Mouse (Mus musculus) myocyte (in vitro differentiated cells): ENCODE measurements at regions not wholly inside any gene's neighbourhood (a gene's known extent, or its start where the extent isn't known, plus 50 kb on each side); places are given as distances from the start of the nearest gene placed in this dataset.

Experiments used
- H3K27me3 ChIP-seq: one replicate; pipeline ENCODE4 v1.6.1; 2011; ENCODE audit not compliant: control insufficient read depth, insufficient read depth, insufficient read length
- H3K36me3 ChIP-seq: one replicate; pipeline ENCODE4 v1.6.1; 2011; ENCODE audit not compliant: control insufficient read depth, insufficient read depth
- H3K4me2 ChIP-seq: one replicate; pipeline ENCODE4 v1.6.1; 2011; ENCODE audit warnings: low read depth, control low read depth
- H3K4me3 ChIP-seq: one replicate; pipeline ENCODE4 v1.5.1; 2011; ENCODE audit warnings: mild to moderate bottlenecking, control low read depth, moderate library complexity
- H3K79me2 ChIP-seq: one replicate; pipeline ENCODE4 v1.6.1; 2011; ENCODE audit not compliant: control insufficient read depth, insufficient read depth
- H3ac ChIP-seq: one replicate; pipeline ENCODE4 v1.6.1; 2011; ENCODE audit not compliant: control insufficient read depth, insufficient read length
- CEBPB ChIP-seq: IDR thresholded peaks from 2 replicates; pipeline ENCODE4 v1.6.1; 2011; ENCODE audit warnings: mild to moderate bottlenecking, moderate library complexity; ENCODE audit not compliant: poor library complexity, insufficient read depth, severe bottlenecking
- E2F4 ChIP-seq: IDR thresholded peaks from one replicate; pipeline ENCODE4 v1.6.1; 2011; ENCODE audit warnings: mild to moderate bottlenecking, control low read depth, moderate library complexity; ENCODE audit not compliant: insufficient read depth
- MAX ChIP-seq: IDR thresholded peaks from one replicate; pipeline ENCODE4 v1.6.1; 2011; ENCODE audit warnings: low read depth, mild to moderate bottlenecking, control low read depth
- MYOD1 ChIP-seq, 3 experiments: IDR thresholded peaks; one replicate each; pipeline ENCODE4 v1.6.1; 2011; ENCODE audit warnings: control low read depth in 2 of 3, low read depth in 2 of 3, mild to moderate bottlenecking in 2 of 3, moderate library complexity in 1 of 3; ENCODE audit not compliant: insufficient read length in 2 of 3, control insufficient read depth in 1 of 3
- MYOG ChIP-seq, 3 experiments: IDR thresholded peaks; one replicate each; pipeline ENCODE4 v1.6.1; 2011; ENCODE audit warnings: control low read depth in 2 of 3, low read depth in 2 of 3, mild to moderate bottlenecking in 2 of 3; ENCODE audit not compliant: insufficient read length in 2 of 3, control insufficient read depth in 1 of 3, insufficient read depth in 1 of 3
- POLR2A ChIP-seq: IDR thresholded peaks from one replicate; pipeline ENCODE4 v1.6.1; 2011; ENCODE audit warnings: low read depth, mild to moderate bottlenecking, control low read depth, moderate library complexity; ENCODE audit not compliant: insufficient read length
- POLR2AphosphoS2 ChIP-seq: IDR thresholded peaks from one replicate; pipeline ENCODE4 v1.6.1; 2011; ENCODE audit warnings: low read depth, control low read depth; ENCODE audit not compliant: insufficient read length
- REST ChIP-seq: IDR thresholded peaks from one replicate; pipeline ENCODE4 v1.6.1; 2011; ENCODE audit warnings: mild to moderate bottlenecking, control low read depth, moderate library complexity; ENCODE audit not compliant: insufficient read depth, insufficient read length
- SRF ChIP-seq: IDR thresholded peaks from one replicate; pipeline ENCODE4 v1.6.1; 2011; ENCODE audit warnings: low read depth; ENCODE audit not compliant: control insufficient read depth, insufficient read length
- TCF12 ChIP-seq: IDR thresholded peaks from one replicate; pipeline ENCODE4 v1.6.1; 2011; ENCODE audit warnings: mild to moderate bottlenecking, control low read depth; ENCODE audit not compliant: poor library complexity, insufficient read depth, severe bottlenecking
- TCF3 ChIP-seq: IDR thresholded peaks from one replicate; pipeline ENCODE4 v1.6.1; 2011; ENCODE audit warnings: low read depth, control low read depth; ENCODE audit not compliant: insufficient read length
- USF1 ChIP-seq: IDR thresholded peaks from one replicate; pipeline ENCODE4 v1.6.1; 2011; ENCODE audit warnings: low read depth, mild to moderate bottlenecking, control low read depth, moderate library complexity

- Histone ChIP-seq H3K36me3 (no peaks in the 10 kb centered on the region), H3K4me2 (no peak overlapping the region), H3K79me2 (no peaks in the 10 kb centered on the region), H3ac (no peak overlapping the region), H3K4me3 (no peak overlapping the region), H3K27me3 (no peaks in the 10 kb centered on the region)
- TF ChIP-seq POLR2AphosphoS2 (no peak), CEBPB (no peak), TCF12 (no peak), E2F4 (no peak), MAX (no peak)
Measured at GRCm38 (mm10) chr1:167979187-167979586, 290.1 kb downstream of the Lmx1a start.

- no peak overlapping the region for H3K4me3 ChIP-seq
- H3K36me3 ChIP-seq: no peaks in the 10 kb centered on the region
- H3K27me3 ChIP-seq: no peaks in the 10 kb centered on the region
- TF ChIP-seq SRF: no peak
- TF ChIP-seq MYOG (IDR thresholded peaks at IDR 0.05; ENCODE audit: control insufficient read depth in 1 of 3, insufficient read depth in 1 of 3, insufficient read length in 2 of 3, low read depth in 2 of 3): no peak
- no peak for TF ChIP-seq E2F4
- no peak for TF ChIP-seq MYOD1 (IDR thresholded peaks at IDR 0.05; ENCODE audit: control insufficient read depth in 1 of 3, insufficient read length in 2 of 3, low read depth in 2 of 3)
- no peak for TF ChIP-seq POLR2AphosphoS2
- no peak for TF ChIP-seq USF1
- no peak for TF ChIP-seq CEBPB
- TF ChIP-seq REST: no peak
- TF ChIP-seq MAX: no peak
- no peak for TF ChIP-seq TCF3
- no peak for TF ChIP-seq TCF12
- no peak for TF ChIP-seq POLR2A
- no peaks in the 10 kb centered on the region for H3K79me2 ChIP-seq
- no peak overlapping the region for H3K4me2 ChIP-seq
- no peak overlapping the region for H3ac ChIP-seq
Measured at GRCm38 (mm10) chr1:167979588-167979987, 290.6 kb downstream of the Lmx1a start.

GRCm38 (mm10) chr1:167981292-167981691 lies 292.3 kb downstream of the Lmx1a start:
- no peak overlapping the region for H3ac ChIP-seq
- no peaks in the 10 kb centered on the region for H3K36me3 ChIP-seq
- H3K27me3 ChIP-seq: no peaks in the 10 kb centered on the region
- no peaks in the 10 kb centered on the region for H3K79me2 ChIP-seq
- no peak overlapping the region for H3K4me3 ChIP-seq
- H3K4me2 ChIP-seq: no peak overlapping the region
- TF ChIP-seq TCF12: no peak
- no peak for TF ChIP-seq POLR2AphosphoS2
- no peak for TF ChIP-seq E2F4
- no peak for TF ChIP-seq POLR2A
- no peak for TF ChIP-seq SRF
- TF ChIP-seq MAX: no peak
- no peak for TF ChIP-seq MYOD1 (IDR thresholded peaks at IDR 0.05; ENCODE audit: control insufficient read depth in 1 of 3, insufficient read length in 2 of 3, low read depth in 2 of 3)
- no peak for TF ChIP-seq REST
- no peak for TF ChIP-seq TCF3
- TF ChIP-seq USF1: no peak
- no peak for TF ChIP-seq CEBPB
- no peak for TF ChIP-seq MYOG (IDR thresholded peaks at IDR 0.05; ENCODE audit: control insufficient read depth in 1 of 3, insufficient read depth in 1 of 3, insufficient read length in 2 of 3, low read depth in 2 of 3)

- no peaks in the 10 kb centered on the region for H3K36me3 ChIP-seq
- H3K4me2 ChIP-seq: no peak overlapping the region
- no peaks in the 10 kb centered on the region for H3K27me3 ChIP-seq
- H3K79me2 ChIP-seq: no peaks in the 10 kb centered on the region
- no peak overlapping the region for H3K4me3 ChIP-seq
- TF ChIP-seq MYOD1 (IDR thresholded peaks at IDR 0.05; ENCODE audit: control insufficient read depth in 1 of 3, insufficient read length in 2 of 3, low read depth in 2 of 3): no peak
- no peak for TF ChIP-seq TCF12
- TF ChIP-seq POLR2A: no peak
- TF ChIP-seq MYOG (IDR thresholded peaks at IDR 0.05; ENCODE audit: control insufficient read depth in 1 of 3, insufficient read depth in 1 of 3, insufficient read length in 2 of 3, low read depth in 2 of 3): no peak
- no peak for TF ChIP-seq MAX
- TF ChIP-seq SRF: no peak
- TF ChIP-seq E2F4: no peak
- H3ac ChIP-seq: no peak overlapping the region
Measured at GRCm38 (mm10) chr1:168007456-168007855, 318.4 kb downstream of the Lmx1a start.

GRCm38 (mm10) chr1:168008216-168008615 lies 319.2 kb downstream of the Lmx1a start:
- H3K79me2 ChIP-seq: no peaks in the 10 kb centered on the region
- H3K36me3 ChIP-seq: no peaks in the 10 kb centered on the region
- no peak overlapping the region for H3K4me3 ChIP-seq
- no peak overlapping the region for H3K4me2 ChIP-seq
- TF ChIP-seq POLR2A (no peak), E2F4 (no peak), MYOD1 (IDR thresholded peaks at IDR 0.05; ENCODE audit: control insufficient read depth in 1 of 3, insufficient read length in 2 of 3, low read depth in 2 of 3) (no peak), MYOG (IDR thresholded peaks at IDR 0.05; ENCODE audit: control insufficient read depth in 1 of 3, insufficient read depth in 1 of 3, insufficient read length in 2 of 3, low read depth in 2 of 3) (no peak), MAX (no peak), USF1 (no peak)
- no peak overlapping the region for H3ac ChIP-seq
- no peaks in the 10 kb centered on the region for H3K27me3 ChIP-seq
